Mouse (Mus musculus) heart, postnatal 0 days (tissue): ENCODE measurements around the gene Osbpl7. TPM values are rescaled to one million over a fixed set of nuclear protein-coding genes. Genes with fewer than 3 reads are reported as not detected.
A peak's percentile ranks its signal among the peaks of the same experiment; 100 is the strongest.

Experiments
- ATAC-seq: fragments of 200-750 bp; cut with Nextera tagmentation; 2 replicates; pipeline ENCODE4 v1.8.0; 2017; ENCODE audit warnings: low read depth, moderate number of reproducible peaks, moderate library complexity; ENCODE audit not compliant: insufficient read depth
- DNase-seq: peaks from one replicate; pipeline ENCODE4 v3.0.0-alpha.2; 2016; ENCODE audit warnings: low spot score
- H3K27ac ChIP-seq: fragments of 300-500 bp; sonication (generic); 2 replicates; pipeline ENCODE4 v1.5.1; 2014; ENCODE audit warnings: low read depth, mild to moderate bottlenecking
- H3K27me3 ChIP-seq: fragments of 300-500 bp; sonication (generic); 2 replicates; pipeline ENCODE4 v1.6.1; 2014; ENCODE audit warnings: low read length, mixed read lengths; ENCODE audit not compliant: control insufficient read depth, insufficient read depth
- H3K36me3 ChIP-seq: fragments of 300-500 bp; sonication (generic); replicated peaks from 2 replicates; pipeline ENCODE4 v1.6.1; 2014; ENCODE audit warnings: low read length, mixed read lengths; ENCODE audit not compliant: control insufficient read depth, insufficient read depth
- H3K4me1 ChIP-seq: fragments of 300-500 bp; sonication (generic); 2 replicates; pipeline ENCODE4 v1.6.1; 2014; ENCODE audit warnings: antibody characterized with exemption; ENCODE audit not compliant: control insufficient read depth, insufficient read depth
- H3K4me2 ChIP-seq: fragments of 300-500 bp; sonication (generic); 2 replicates; pipeline ENCODE4 v1.6.1; 2014; ENCODE audit warnings: low read depth, mild to moderate bottlenecking, low read length, moderate library complexity
- H3K4me3 ChIP-seq: fragments of 300-500 bp; sonication (generic); 2 replicates; pipeline ENCODE4 v1.5.1; 2014; ENCODE audit warnings: low read depth, low read length
- H3K9ac ChIP-seq: fragments of 300-500 bp; sonication (generic); replicated peaks from 2 replicates; pipeline ENCODE4 v1.6.1; 2014; ENCODE audit warnings: low read depth, low read length, mixed read lengths
- H3K9me3 ChIP-seq: fragments of 300-500 bp; sonication (generic); replicated peaks from 2 replicates; pipeline ENCODE4 v1.6.1; 2016; ENCODE audit warnings: low read length; ENCODE audit not compliant: control insufficient read depth
- CTCF ChIP-seq: IDR thresholded peaks from 2 replicates; pipeline ENCODE4 v1.5.1; 2016; ENCODE audit warnings: antibody characterized with exemption, control low read depth, low read depth
- EP300 ChIP-seq: IDR thresholded peaks from 2 replicates; pipeline ENCODE4 v1.6.1; 2016; ENCODE audit warnings: antibody characterized with exemption, low read depth
- WGBS: fragments of 180-500 bp; shearing (Covaris S2); extraction: QIAGEN DNeasy Blood & Tissue Kit; methylation state at CpG from one replicate; pipeline ENCODE4 v1.1.7; 2014; 5-methylcytosine and 5-hydroxymethylcytosine counted together
- polyA plus RNA-seq: library from polyadenylated mRNA; unstranded; fragments of >200 nt; fragmentation: Nextera tagmentation; extraction: Ambion mirVana; gene quantifications from 2 replicates; pipeline ENCODE4 v1.2.1, GENCODE M21; 2015
- total RNA-seq: library from RNA; depleted of rRNA; stranded (reverse); fragments of >200 nt; gene quantifications from 2 replicates; pipeline ENCODE4 v1.2.3, GENCODE M21; 2014; ENCODE audit warnings: low replicate concordance

Gene Osbpl7
- total and polyA plus RNA-seq, 2 experiments from 2014 or later, result 3.0 to 8.6 TPM

- 2% methylated on average over 36 of the region's 36 CpGs for WGBS
- no peak overlapping the region for H3K9ac ChIP-seq
- no peaks in the 10 kb centered on the region for H3K9me3 ChIP-seq
- DNase-seq, result no peak
- peak overlapping the region; percentile 54 for H3K4me2 ChIP-seq
- peaks cover 92% of the 10 kb centered on the region for H3K27me3 ChIP-seq
- no peak for ATAC-seq
- peak overlapping the region; percentile 37 for H3K4me3 ChIP-seq
- H3K36me3 ChIP-seq, result no peaks in the 10 kb centered on the region
- peaks cover 4% of the 10 kb centered on the region; the same call in 1 of the 2 replicates for H3K4me1 ChIP-seq
- H3K27ac ChIP-seq, result no peak overlapping the region
- TF ChIP-seq EP300 (no peak), CTCF (no peak)
These were observed 32.5 kb upstream of the Osbpl7 start for GRCm38 (mm10) chr11:97017696-97018582.

- H3K4me3 ChIP-seq, result peak overlapping the region; percentile 37
- no peak for DNase-seq
- ATAC-seq, result no peak
- H3K27me3 ChIP-seq, result peaks cover 93% of the 10 kb centered on the region
- no peaks in the 10 kb centered on the region for H3K36me3 ChIP-seq
- TF ChIP-seq EP300 (no peak), CTCF (no peak)
- H3K4me2 ChIP-seq, result peak overlapping the region; percentile 54
- no peak overlapping the region for H3K27ac ChIP-seq
- 2% methylated on average over 45 of the region's 68 CpGs for WGBS
- H3K4me1 ChIP-seq, result peaks cover 4% of the 10 kb centered on the region; the same call in 1 of the 2 replicates
- no peaks in the 10 kb centered on the region for H3K9me3 ChIP-seq
- H3K9ac ChIP-seq, result no peak overlapping the region
These were observed 31.7 kb upstream of the Osbpl7 start for GRCm38 (mm10) chr11:97018583-97019344.

- Histone ChIP-seq H3K9ac (no peak overlapping the region), H3K27me3 (peaks cover 93% of the 10 kb centered on the region), H3K36me3 (no peaks in the 10 kb centered on the region), H3K27ac (no peak overlapping the region), H3K4me3 (peak overlapping the region; percentile 37), H3K4me2 (peak overlapping the region; percentile 54; the same call in 1 of the 2 replicates), H3K4me1 (peaks cover 4% of the 10 kb centered on the region; the same call in 1 of the 2 replicates), H3K9me3 (no peaks in the 10 kb centered on the region)
- TF ChIP-seq CTCF (no peak), EP300 (no peak)
- no peak for ATAC-seq
- no peak for DNase-seq
- 9% methylated on average over 13 of the region's 13 CpGs for WGBS
These were observed 31.1 kb upstream of the Osbpl7 start for GRCm38 (mm10) chr11:97019345-97019708.

- Histone ChIP-seq H3K27me3 (peaks cover 89% of the 10 kb centered on the region), H3K27ac (no peak overlapping the region), H3K4me2 (peak overlapping the region; percentile 88), H3K9ac (peak overlapping the region; percentile 64; the same call in 1 of the 2 replicates), H3K4me3 (peak overlapping the region; percentile 50), H3K9me3 (no peaks in the 10 kb centered on the region), H3K4me1 (peaks cover 12% of the 10 kb centered on the region; the same call in 1 of the 2 replicates), H3K36me3 (no peaks in the 10 kb centered on the region)
- 3% methylated on average over 27 of the region's 27 CpGs for WGBS
- no peak for TF ChIP-seq CTCF
- no peak for TF ChIP-seq EP300
- ATAC-seq (no peak), DNase-seq (no peak)
These were observed 29.2 kb upstream of the Osbpl7 start for GRCm38 (mm10) chr11:97021121-97021765.

GRCm38 (mm10) chr11:97021873-97022484, 28.4 kb upstream of the Osbpl7 start:
- peak overlapping the region; percentile 64 for H3K9ac ChIP-seq
- peak; percentile 34 for DNase-seq
- ATAC-seq, result peak; percentile 75
- H3K4me1 ChIP-seq, result peaks cover 12% of the 10 kb centered on the region; the same call in 1 of the 2 replicates
- no peaks in the 10 kb centered on the region for H3K36me3 ChIP-seq
- no peaks in the 10 kb centered on the region for H3K9me3 ChIP-seq
- H3K27ac ChIP-seq, result no peak overlapping the region
- peak overlapping the region; percentile 50 for H3K4me3 ChIP-seq
- TF ChIP-seq EP300, result no peak
- TF ChIP-seq CTCF, result peak; percentile 53
- under 1% methylated on average over 50 of the region's 50 CpGs for WGBS
- H3K27me3 ChIP-seq, result peaks cover 82% of the 10 kb centered on the region
- peak overlapping the region; percentile 88 for H3K4me2 ChIP-seq
